Mouse (Mus musculus): ENCODE results near the gene Cmc4.

- TF ChIP-seq CTCF (IDR thresholded peaks at IDR 0.05; ENCODE audit: extremely low read depth, insufficient read length, insufficient replicate concordance, low read depth, low read length) (no peak), POLR2A (IDR thresholded peaks at IDR 0.05; ENCODE audit: low read depth, low read length) (no peak)
Observed at GRCm38 (mm10) chrX:75381699-75382098, 34.7 kb downstream of the Cmc4 start.
